Mouse (Mus musculus) G1E (cell line): ENCODE results near the gene Eps15l1.

ENCODE experiments used
- CTCF ChIP-seq: IDR thresholded peaks from 2 replicates; pipeline ENCODE4 v1.5.1; 2012; ENCODE audit warnings: low read depth, low read length, inconsistent platforms, mixed read lengths
- GATA1 ChIP-seq: IDR thresholded peaks from 2 replicates; pipeline ENCODE4 v1.6.1; 2012; ENCODE audit warnings: borderline replicate concordance, low read length, inconsistent platforms, mixed read lengths
- TAL1 ChIP-seq: conservative IDR thresholded peaks from 2 replicates; pipeline ENCODE4 v1.6.1; 2012; ENCODE audit warnings: low read depth, low read length, inconsistent platforms, mixed read lengths

- TF ChIP-seq CTCF (no peak), GATA1 (no peak), TAL1 (no peak)
Measured at GRCm38 (mm10) chr8:72366435-72366834, 54.8 kb downstream of the Eps15l1 start.
